27 mouse cellular contexts compared by ENCODE assay signal in the genomic region with DNA sequence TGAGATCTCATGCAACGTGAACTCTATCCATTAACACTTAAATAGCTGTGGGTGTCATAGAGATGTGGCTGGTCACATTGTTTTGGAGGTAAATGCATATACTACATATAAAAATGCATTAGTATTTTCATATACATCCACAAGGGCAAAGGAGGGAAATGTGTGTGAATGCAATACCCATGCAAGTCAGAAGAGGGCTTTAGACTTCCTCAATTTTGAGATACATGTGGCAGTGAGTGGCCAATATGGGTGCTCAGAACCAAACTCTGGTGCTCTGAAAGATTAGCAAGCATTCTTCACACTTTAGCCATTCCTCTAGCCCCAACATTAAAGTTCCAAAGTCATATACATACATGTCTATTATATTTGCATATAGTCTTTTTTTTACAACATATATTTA.
DNase-seq lines count a peak whose midpoint lies in the region; ATAC-seq and TF ChIP-seq lines count a peak whose summit lies in the region.
"Had no signal": no experiment of that assay in that cellular context is flagged by ENCODE, and none has a peak within 500 bp of the region (broad histone marks: within the 10 kb centered on the region; RNA-seq: fewer than 3 reads in every experiment).

No protein-coding gene starts in this region.

- POLR2A ChIA-PET in Patski (lab: Charles Lee): no interaction called here

- peak; percentile 16 for TF ChIP-seq CTCF in Patski (IDR thresholded peaks at IDR 0.05)

- intact Hi-C loops in left cerebral cortex, postnatal 25 days (cut with DNase I): no loop called here

- DNase-seq in 3T3-L1 (ENCODE audit: low read depth, low spot score) (peak; percentile 27), A20 (ENCODE audit: low read depth, low spot score) (peak; percentile 22), Patski (ENCODE audit: low read depth, low spot score) (no peak)
- DNase-seq in left cerebral cortex, postnatal 25 days (ENCODE audit: low spot score in 2 of 2): no peak
- no peak for DNase-seq in urinary bladder, postnatal 36 days (ENCODE audit: low spot score in 2 of 2)
- no peak for DNase-seq in embryo, embryonic 9.5 days (ENCODE audit: extremely low spot score)
- DNase-seq: adrenal gland, postnatal 10 days; cerebellum, adult 11-12 months; cerebellum, adult 9-11 months; forebrain, postnatal 0 days; gastrocnemius, postnatal 10 days; heart, postnatal 36 days; kidney, adult 8-10 months; kidney, postnatal 10 days; lung, adult 18-20 months; lung, postnatal 14 days; right cerebral cortex, postnatal 4 days had no signal

- no peak for ATAC-seq in Patski
- ATAC-seq in neutrophil, adult 5-6 weeks (ENCODE audit: extremely low read depth, insufficient number of reproducible peaks, low FRiP score, poor library complexity, severe bottlenecking): 0 out of 2 replicates have a peak, but pooled peaks have one; percentile 41
- ATAC-seq: forebrain, postnatal 0 days; hindbrain, postnatal 0 days; intestine, embryonic 16.5 days; liver, embryonic 12.5 days had no signal

- CTCF ChIA-PET in Patski (lab: Charles Lee): no interaction called here

- in situ Hi-C loops in Patski (cut with MboI; ENCODE audit: low pct_unique_long_range_greater_than_20kb): no loop called here

- peaks cover 8% of the 10 kb centered on the region for H3K27me3 ChIP-seq in Patski
- H3K27me3 ChIP-seq: embryonic facial prominence, embryonic 15.5 days; forebrain, embryonic 12.5 days; heart, embryonic 15.5 days; hindbrain, embryonic 12.5 days; limb, embryonic 13.5 days; liver, embryonic 12.5 days; neural tube, embryonic 12.5 days had no signal

Comparison
In these comparisons a context has a peak if more than half of its experiments do, and no peak if none do; other contexts are left out.
1. DNase-seq: peak in 3T3-L1 (single experiment) and A20 (single experiment); none in Patski (single experiment), left cerebral cortex, postnatal 25 days (0 of 2), urinary bladder, postnatal 36 days (0 of 2) and embryo, embryonic 9.5 days (single experiment).